Mouse (Mus musculus) kidney, adult 18-20 months (tissue): ENCODE data around the gene Rnf44.

ENCODE experiments used
- DNase-seq: peaks from one replicate; pipeline ENCODE4 v3.0.0; 2021

Rnf44 gene

GRCm38 (mm10) chr13:54686139-54687053, 7.3 kb downstream of the Rnf44 start:
- no peak for DNase-seq

- DNase-seq: peak; percentile 76
These were observed 8.5 kb downstream of the Rnf44 start for GRCm38 (mm10) chr13:54685174-54685573.

- DNase-seq: no peak
These were observed 9.4 kb downstream of the Rnf44 start for GRCm38 (mm10) chr13:54684140-54684896.

GRCm38 (mm10) chr13:54683301-54683700, 10.4 kb downstream of the Rnf44 start:
- DNase-seq: no peak

GRCm38 (mm10) chr13:54681291-54681690, 12.4 kb downstream of the Rnf44 start:
- DNase-seq: no peak

- no peak for DNase-seq
These were observed 13.4 kb downstream of the Rnf44 start for GRCm38 (mm10) chr13:54680184-54680853.

- no peak for DNase-seq
These were observed 15.4 kb downstream of the Rnf44 start for GRCm38 (mm10) chr13:54678263-54678662.

GRCm38 (mm10) chr13:54675895-54676590, 17.7 kb downstream of the Rnf44 start:
- DNase-seq: no peak

GRCm38 (mm10) chr13:54670491-54670890, 23.2 kb downstream of the Rnf44 start:
- peak; percentile 42 for DNase-seq

- no peak for DNase-seq
These were observed 28.6 kb downstream of the Rnf44 start for GRCm38 (mm10) chr13:54665062-54665461.

GRCm38 (mm10) chr13:54664509-54664908, 29.2 kb downstream of the Rnf44 start:
- DNase-seq: no peak

- DNase-seq: no peak
These were observed 29.7 kb downstream of the Rnf44 start for GRCm38 (mm10) chr13:54663999-54664398.

GRCm38 (mm10) chr13:54661358-54661757, 32.3 kb downstream of the Rnf44 start:
- DNase-seq: no peak

GRCm38 (mm10) chr13:54660877-54661276, 32.8 kb downstream of the Rnf44 start:
- DNase-seq: no peak

- DNase-seq: no peak
These were observed 43.2 kb downstream of the Rnf44 start for GRCm38 (mm10) chr13:54650461-54650860.

- DNase-seq: no peak
These were observed 58.7 kb downstream of the Rnf44 start for GRCm38 (mm10) chr13:54635011-54635410.

GRCm38 (mm10) chr13:54632731-54633277, 60.9 kb downstream of the Rnf44 start:
- DNase-seq: no peak
